Mouse (Mus musculus): ENCODE data around the gene Paxip1. TPM values are rescaled to one million over a fixed set of nuclear protein-coding genes. Genes with fewer than 3 reads are reported as not detected.
A peak's percentile ranks its signal among the peaks of the same experiment; 100 is the strongest.

Paxip1 gene
- polyA plus RNA-seq (2017; shearing (Covaris generic)), result 10 to 100 TPM in 2 of 3 experiments, 1 to 10 TPM in 1; 9.8 to 14.6 (median 12.8) TPM

DNA sequence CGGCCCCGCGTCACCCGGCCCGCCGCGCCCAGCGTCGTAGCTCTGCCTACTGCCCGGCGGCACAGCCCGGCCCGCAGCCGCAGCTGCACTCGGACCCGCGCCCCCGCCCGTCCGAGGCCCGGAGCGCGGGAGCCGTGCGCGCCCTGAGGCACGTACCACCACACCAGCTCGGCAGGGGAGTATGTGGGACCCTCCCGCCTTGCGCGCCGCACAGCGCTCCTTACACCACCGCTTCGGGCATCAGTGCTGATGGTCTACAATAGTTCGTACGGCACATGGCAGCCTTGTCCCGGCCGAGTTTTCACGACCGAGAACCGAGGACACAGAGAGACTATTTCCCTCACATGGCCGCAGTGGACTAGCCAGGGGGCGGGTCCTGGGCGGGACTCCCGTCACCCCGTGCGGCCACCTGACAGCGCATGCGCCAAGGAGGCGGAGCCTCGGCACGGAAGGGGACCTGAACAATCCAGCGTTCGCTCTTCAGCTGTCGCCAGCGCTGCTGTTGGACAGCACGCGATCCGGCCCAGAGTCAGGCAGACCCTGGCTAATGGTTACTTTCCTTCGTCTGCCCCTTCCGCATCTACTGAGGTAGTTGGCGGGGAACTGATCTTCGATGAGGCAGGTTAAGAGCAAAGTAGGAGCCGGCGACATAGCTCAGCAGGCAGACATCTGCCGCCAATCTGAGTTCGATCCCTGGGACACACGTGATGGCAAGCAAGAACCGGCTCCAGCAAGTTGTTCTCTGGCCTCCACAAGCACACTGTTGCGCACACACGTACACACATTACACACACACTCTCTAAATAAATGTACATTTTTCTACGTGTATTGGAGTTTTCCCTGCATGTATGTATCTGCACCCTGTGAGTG, at the start of gene Paxip1:
TSS of gene Paxip1 (minus strand) at position 389 of the 870 bp plus-strand sequence.
- ATAC-seq, result peak; percentile 80

- ATAC-seq, result no peak
Measured at GRCm38 (mm10) chr5:27838061-27838460, 46.6 kb upstream of the Paxip1 start.

DNA sequence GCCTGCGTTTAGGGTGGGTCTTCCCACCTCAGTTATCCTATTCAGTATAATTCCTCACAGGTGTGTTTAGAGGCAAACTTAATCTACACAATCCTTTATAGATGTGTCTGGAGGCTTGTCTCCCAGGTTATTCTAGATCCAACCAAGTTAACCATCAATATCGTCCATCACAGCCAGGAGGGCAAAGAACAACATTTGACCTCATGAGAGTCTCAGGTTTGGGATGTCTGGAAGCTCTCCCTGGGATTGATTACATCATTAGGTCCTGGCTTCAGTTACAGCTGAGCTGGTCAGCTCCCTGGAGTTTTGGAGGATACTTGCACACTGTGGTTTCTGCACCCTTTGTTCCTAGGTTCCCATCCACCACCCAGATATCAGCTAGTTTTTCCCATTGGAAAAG, 43.6 kb upstream of the Paxip1 start:
- no peak for ATAC-seq

DNA sequence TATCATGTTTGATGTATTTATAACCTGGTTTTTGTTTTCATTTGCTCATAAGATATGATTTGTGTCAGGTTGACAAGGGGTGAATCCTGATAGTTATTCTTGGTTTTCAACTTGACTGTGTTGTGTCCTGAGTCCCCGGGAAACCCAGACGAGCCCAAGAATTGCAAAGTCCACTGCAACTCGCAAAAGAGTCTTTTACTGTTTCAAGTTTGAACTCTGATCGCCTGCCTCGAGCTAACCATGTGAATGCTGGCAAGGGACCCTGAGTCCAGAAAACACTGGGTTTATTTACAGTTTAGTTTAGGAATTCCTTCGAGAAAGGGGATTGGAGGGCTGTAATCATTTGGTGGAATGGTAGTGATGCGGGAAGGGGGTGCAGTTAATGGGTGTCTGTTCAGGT, 36.5 kb upstream of the Paxip1 start:
- ATAC-seq, result no peak

DNA sequence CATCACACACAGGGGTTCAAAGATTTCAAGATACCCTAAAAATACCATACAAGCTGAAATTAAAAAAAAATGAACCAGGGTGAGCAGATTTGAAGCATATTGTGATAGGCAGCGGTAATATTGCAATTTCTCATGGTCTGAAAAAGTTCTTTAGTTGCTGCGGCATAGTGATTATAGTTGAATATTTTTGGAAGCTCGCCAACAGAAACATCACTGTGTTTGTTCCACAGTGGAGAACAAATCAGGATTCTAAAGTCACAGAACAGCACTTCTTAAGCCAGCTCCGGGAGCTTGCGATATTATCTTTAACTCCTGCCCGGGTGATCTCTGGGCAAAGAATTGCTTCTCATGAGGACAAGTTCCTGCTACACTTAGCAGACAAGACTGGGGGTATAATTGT, 29.7 kb upstream of the Paxip1 start:
- ATAC-seq, result no peak

- no peak for ATAC-seq
Measured at GRCm38 (mm10) chr5:27818840-27819672, 27.6 kb upstream of the Paxip1 start.

DNA sequence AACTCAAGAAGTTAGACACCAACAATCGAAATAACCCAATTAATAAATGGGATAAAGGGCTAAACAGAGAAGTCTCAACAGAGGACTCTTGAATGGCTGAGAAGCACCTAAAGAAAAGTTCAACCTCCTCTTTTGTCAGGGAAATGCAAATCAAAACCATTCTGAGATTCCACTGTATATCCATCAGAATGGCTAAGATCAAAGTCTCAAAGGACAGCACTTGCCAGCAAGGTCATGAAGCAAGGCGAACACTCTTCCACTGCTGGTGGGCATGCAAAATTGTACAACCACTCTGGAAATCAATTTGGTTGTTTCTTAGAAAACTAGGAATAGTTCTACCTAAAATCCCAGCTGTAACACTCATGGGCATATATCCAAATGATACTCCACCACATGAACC, 22.8 kb upstream of the Paxip1 start:
- no peak for ATAC-seq

DNA sequence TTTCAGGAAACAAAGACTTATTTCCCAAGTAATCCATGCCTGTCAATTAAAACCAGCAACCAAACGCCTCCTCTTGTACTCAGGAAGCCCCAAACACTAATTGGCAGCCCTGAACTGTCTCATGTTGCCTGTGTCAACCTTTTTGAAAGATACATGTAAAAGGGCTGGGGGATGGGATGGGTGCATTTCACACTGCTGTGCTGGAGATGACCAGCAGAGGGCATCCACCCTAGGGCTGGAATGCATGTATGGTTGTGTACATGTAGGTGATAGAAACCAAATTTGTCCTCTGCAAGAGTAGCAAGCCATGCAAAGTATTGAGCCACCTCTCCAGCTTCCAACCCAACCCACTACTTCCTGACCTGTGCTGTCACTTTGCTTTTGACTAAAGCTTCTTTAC, 2.4 kb upstream of the Paxip1 start:
- peak; percentile 59 for ATAC-seq

DNA sequence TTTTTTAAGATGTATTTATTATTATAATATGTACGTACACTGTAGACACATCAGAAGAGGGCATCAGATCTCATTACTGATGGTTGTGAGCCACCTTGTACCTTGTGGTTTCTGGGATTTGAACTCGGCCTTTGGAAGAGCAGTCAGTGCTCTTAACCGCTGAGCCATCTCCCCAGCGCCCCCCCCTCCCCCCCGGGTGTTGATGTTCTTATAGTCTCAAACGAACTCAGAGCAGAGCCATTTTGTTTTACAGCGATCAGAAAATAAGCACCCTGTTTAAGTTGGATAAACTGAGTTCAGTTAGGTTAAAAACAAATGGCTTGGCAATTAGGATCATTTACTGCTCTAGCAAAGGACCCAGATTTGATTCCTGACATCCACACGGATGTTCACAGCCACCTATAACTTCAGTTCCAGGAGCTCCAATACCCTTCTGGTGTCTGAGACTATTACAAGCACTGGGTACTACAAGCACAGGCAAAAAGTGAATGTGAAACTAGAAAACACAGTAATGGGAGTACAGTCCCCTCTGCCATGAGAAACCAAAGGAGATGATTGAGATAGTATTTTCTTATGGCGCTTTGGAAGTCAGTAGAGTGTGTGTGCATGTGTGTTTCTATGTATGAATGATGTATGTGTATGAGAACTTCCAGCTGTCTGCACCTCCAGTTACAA, 1.2 kb upstream of the Paxip1 start:
- ATAC-seq, result no peak

GRCm38 (mm10) chr5:27792173-27792470, 631 bp upstream of the Paxip1 start:
- no peak for ATAC-seq

- ATAC-seq, result peak; percentile 2
Measured at GRCm38 (mm10) chr5:27790910-27791288, 592 bp downstream of the Paxip1 start.

- no peak for ATAC-seq
Measured at GRCm38 (mm10) chr5:27790086-27790909, 1.2 kb downstream of the Paxip1 start.

DNA sequence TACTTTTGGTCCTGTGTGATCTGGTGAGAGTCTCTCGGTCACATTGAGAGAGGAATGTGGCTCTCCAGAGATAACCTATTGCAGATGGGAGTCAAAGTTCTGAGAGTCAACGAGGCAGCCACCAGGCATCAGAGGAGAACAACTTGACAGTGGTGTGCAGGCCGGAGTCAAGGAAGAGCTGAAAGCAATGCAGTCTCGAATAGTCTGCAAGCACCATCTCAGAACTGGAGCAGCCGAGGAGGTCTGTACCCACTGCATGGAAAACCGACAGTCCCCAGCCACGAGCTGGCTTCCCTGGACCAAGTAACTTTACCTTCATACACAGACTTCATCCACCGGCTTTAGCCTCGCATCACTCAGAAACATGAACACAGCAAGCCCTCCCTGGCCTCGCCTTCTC, 1.9 kb downstream of the Paxip1 start:
- ATAC-seq, result no peak

DNA sequence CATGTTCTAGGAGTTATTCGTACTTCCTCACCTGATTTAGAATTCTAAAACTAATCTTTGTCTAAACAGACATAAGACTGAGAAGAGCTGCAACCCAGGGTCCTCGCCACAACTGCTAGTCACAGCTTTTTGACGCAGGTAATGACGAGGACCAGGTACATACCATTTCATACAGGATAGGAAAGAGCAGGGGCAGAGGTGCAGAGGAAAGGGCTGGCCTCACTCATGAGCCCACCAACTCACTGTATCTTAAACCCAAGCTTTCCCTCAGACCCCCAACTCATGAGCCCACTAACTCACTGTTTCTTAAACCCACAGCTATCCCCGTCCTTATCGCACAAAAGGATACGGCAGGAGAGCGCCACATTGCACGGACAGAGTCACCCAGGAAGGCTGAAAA, 8.1 kb downstream of the Paxip1 start:
- ATAC-seq, result no peak

GRCm38 (mm10) chr5:27767948-27768347, 23.5 kb downstream of the Paxip1 start:
- no peak for ATAC-seq

DNA sequence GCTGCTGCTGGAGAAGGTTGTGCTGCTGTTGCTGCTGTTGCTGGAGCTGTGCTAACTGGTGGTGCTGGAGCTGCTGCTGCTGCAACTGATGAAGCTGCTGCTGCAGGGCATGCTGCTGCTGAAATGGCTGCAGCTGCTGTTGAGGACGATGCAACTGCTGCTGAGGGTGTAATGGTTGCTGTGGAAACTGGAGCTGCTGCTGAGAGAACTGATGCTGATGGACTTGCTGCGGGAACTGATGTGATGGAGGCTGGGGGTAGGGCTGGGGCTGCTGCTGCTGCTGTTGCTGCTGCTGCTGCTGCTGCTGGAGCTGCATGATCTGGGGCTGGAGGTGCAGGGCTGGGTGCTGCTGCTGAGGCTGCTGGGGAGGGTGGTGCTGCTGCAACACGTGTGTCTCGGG, 25.7 kb downstream of the Paxip1 start:
- no peak for ATAC-seq

- ATAC-seq, result no peak
Measured at GRCm38 (mm10) chr5:27744944-27745343, 46.5 kb downstream of the Paxip1 start.

DNA sequence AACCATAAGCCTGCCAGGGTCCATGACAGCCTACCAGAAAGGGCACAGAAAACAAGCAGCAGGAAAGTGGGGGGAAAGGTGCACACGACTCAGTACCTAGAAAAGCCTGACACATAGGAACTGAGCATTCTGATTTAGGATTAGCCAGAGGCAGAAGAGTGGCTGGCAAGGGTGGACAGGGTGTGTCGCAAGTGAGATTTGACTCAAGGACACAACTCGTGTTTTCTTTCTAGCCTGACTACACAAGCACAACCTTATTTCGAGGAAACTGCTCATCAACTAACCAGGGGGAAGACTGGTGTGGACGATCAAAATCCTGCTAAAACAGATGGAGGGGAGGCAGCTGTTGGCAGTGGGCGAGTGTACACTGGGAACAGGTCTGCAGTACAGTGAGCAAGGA, 52.3 kb downstream of the Paxip1 start:
- ATAC-seq, result no peak

DNA sequence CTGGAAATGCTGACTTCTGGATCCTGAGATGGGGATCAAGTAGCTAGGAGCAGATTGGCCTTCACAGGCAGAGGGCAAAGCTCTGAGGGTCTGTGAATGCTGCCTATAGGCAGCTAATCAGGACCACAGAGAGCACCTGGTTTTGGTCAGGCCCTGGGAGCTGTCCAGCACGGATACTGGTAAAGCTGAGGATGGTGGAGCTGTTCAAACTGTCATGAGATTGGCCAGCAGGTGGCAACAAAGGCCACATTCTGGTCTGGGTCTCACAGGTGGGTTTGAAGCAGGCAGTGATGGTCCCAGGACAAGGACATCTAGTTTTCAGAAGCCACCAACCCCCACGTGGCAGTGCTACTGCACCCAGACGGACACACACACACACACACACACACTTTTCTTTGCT, 54.3 kb downstream of the Paxip1 start:
- no peak for ATAC-seq

DNA sequence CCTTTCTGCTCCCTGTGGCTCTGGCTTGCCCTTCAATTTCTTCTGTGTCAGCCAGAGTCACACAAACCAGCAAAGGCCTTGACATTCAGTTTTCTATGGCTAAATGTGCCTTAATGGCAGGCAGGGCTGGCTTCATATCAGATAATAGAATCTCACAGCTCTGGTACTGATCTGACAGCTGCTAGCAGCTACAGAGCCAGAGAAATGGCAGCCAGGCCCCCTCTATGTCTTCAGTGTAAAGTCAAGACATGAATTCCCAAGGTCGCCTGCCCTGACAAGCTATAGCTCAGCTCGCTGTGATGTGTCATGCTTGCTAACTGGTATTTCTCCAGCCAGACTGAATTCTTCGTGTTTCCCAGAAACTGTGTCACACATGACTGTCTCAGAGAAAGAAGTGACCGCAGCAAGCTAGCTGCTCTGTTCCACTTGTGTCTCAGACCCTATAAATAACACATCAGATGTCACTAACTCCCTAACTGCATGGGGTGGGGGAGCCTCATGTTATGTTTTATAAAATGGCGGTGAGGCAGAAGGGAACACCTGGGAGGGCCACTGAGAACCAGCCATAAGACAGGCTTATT, 59.1 kb downstream of the Paxip1 start:
- no peak for ATAC-seq

DNA sequence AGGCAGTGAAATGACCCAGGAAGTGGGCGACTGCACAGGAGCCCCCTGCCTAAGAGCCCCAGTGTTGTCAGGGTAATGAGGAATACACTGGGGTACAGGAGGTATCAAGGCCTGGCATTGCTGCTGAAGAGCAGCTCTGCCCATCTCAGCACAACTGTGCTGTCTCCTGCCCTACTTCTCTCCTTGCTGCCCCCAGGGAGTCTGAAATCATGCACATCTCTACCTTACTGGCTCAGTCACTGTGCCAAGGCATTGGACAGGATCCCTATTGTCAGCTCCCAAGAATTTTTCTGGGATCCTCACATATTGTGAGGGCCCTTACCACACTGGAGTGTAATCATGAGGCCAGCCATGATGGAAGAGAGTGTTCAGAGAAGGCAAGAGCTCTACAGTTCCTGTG, 60.1 kb downstream of the Paxip1 start:
- ATAC-seq, result no peak

- ATAC-seq, result no peak
Measured at GRCm38 (mm10) chr5:27730666-27731065, 60.8 kb downstream of the Paxip1 start.

Data from inflammation-experienced regulatory T-cells, adult 6 months (primary cell).